Mouse (Mus musculus) lung, embryonic 16.5 days (tissue): Measurements from ENCODE around the gene Wbp2nl. TPM values are rescaled to one million over a fixed set of nuclear protein-coding genes. Genes with fewer than 3 reads are reported as not detected.
A peak's percentile ranks its signal among the peaks of the same experiment; 100 is the strongest.

ENCODE experiments used
- ATAC-seq: fragments of 200-750 bp; cut with Nextera tagmentation; 2 replicates; pipeline ENCODE4 v1.8.0; 2017; ENCODE audit warnings: low read depth, mild to moderate bottlenecking, moderate library complexity
- H3K27ac ChIP-seq: fragments of 300-500 bp; sonication (generic); 2 replicates; pipeline ENCODE4 v1.5.1; 2014; ENCODE audit warnings: mild to moderate bottlenecking, control low read depth, low read length
- H3K27me3 ChIP-seq: fragments of 300-500 bp; sonication (generic); 2 replicates; pipeline ENCODE4 v1.6.1; 2014; ENCODE audit warnings: low read depth, low read length, mixed read lengths; ENCODE audit not compliant: control insufficient read depth, insufficient read depth
- H3K36me3 ChIP-seq: fragments of 300-500 bp; sonication (generic); 2 replicates; pipeline ENCODE4 v1.6.1; 2014; ENCODE audit warnings: low read length; ENCODE audit not compliant: control insufficient read depth, insufficient read depth
- H3K4me1 ChIP-seq: fragments of 300-500 bp; sonication (generic); replicated peaks from 2 replicates; pipeline ENCODE4 v1.6.1; 2014; ENCODE audit warnings: low read length, mixed read lengths; ENCODE audit not compliant: control insufficient read depth, insufficient read depth
- H3K4me2 ChIP-seq: fragments of 300-500 bp; sonication (generic); 2 replicates; pipeline ENCODE4 v1.6.1; 2014; ENCODE audit warnings: low read depth, low read length, control low read depth
- H3K4me3 ChIP-seq: fragments of 300-500 bp; sonication (generic); 2 replicates; pipeline ENCODE4 v1.5.1; 2014; ENCODE audit warnings: mild to moderate bottlenecking, low read length, control low read depth
- H3K9ac ChIP-seq: fragments of 300-500 bp; sonication (generic); 2 replicates; pipeline ENCODE4 v1.6.1; 2014; ENCODE audit warnings: low read length, control low read depth
- H3K9me3 ChIP-seq: fragments of 300-500 bp; sonication (generic); 2 replicates; pipeline ENCODE4 v1.6.1; 2016; ENCODE audit warnings: low read length; ENCODE audit not compliant: control insufficient read depth
- WGBS: fragments of 180-500 bp; shearing (Covaris S2); extraction: QIAGEN DNeasy Blood & Tissue Kit; methylation state at CpG from one replicate; pipeline ENCODE4 v1.1.7; 2014; 5-methylcytosine and 5-hydroxymethylcytosine counted together
- polyA plus RNA-seq: library from polyadenylated mRNA; unstranded; fragments of >200 nt; fragmentation: Nextera tagmentation; extraction: Ambion mirVana; gene quantifications from 2 replicates; pipeline ENCODE4 v1.2.1, GENCODE M21; 2015

Gene Wbp2nl
- polyA plus RNA-seq, 1 experiment from 2014 or later = 0.38 TPM

- WGBS = 82% methylated on average over 4 of the region's 4 CpGs
- no peaks in the 10 kb centered on the region for H3K27me3 ChIP-seq
- peaks cover 19% of the 10 kb centered on the region for H3K4me1 ChIP-seq
- H3K9ac ChIP-seq = no peak overlapping the region
- no peaks in the 10 kb centered on the region for H3K9me3 ChIP-seq
- H3K4me3 ChIP-seq = no peak overlapping the region
- H3K4me2 ChIP-seq = no peak overlapping the region
- no peak for ATAC-seq
- no peak overlapping the region for H3K27ac ChIP-seq
- peaks cover 28% of the 10 kb centered on the region for H3K36me3 ChIP-seq
These were observed 51.6 kb downstream of the Wbp2nl start for GRCm38 (mm10) chr15:82350349-82350748.

DNA sequence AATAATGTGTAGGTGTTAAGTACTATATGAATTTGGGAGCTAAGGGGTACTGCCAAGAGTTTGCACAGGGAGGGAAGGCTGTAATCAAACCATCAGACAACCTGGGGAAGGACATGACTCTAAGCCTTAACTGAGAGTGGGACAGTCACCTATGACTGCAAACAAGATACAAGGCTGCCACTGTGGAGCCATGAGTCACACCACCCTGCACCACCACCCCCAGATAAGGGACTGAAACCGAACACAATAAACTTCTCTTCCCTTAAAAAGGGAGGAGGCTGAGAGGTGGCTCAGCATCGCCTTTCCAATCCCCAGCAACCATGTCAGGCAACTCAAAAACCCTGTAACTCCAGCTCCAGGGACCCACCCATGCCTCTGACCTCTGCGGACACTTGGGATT lies 52.7 kb downstream of the Wbp2nl start:
- H3K9ac ChIP-seq = no peak overlapping the region
- H3K9me3 ChIP-seq = no peaks in the 10 kb centered on the region
- WGBS = 76% methylated on average over 3 of the region's 3 CpGs
- ATAC-seq = no peak
- H3K27me3 ChIP-seq = no peaks in the 10 kb centered on the region
- H3K36me3 ChIP-seq = peaks cover 28% of the 10 kb centered on the region
- no peak overlapping the region for H3K4me3 ChIP-seq
- no peak overlapping the region for H3K4me2 ChIP-seq
- H3K27ac ChIP-seq = no peak overlapping the region
- peaks cover 19% of the 10 kb centered on the region for H3K4me1 ChIP-seq

DNA sequence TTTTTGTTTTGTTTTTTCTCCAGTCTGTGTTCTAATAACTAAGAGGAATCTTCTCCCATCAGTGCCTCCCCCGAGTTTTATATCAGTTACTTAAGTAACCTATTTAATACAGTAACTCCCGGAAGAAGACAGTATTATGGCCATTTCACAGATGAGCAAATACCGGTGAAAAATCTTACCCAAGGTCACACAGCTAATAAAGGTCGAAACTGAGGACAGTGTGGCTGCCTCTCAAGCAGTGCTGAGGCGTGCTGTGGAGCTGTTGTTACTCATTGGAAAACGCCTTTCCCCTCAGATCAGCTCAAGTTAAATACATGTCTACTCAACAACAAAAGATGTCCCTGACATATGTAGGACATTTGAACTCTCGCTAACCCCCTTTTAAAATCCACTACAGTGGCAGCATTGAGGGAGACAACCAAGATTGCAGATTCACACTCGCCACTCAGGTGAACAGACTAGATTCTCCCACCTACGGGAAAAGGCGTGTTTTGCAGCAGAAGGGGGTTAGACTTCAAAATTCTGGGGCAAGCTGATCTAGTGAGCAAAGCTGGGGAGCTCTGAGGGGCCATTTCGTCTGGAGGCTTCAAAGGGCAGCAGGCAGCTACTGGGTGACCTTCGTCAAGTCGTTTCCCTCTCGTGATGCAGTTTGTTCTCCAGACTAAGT lies 54.5 kb downstream of the Wbp2nl start:
- H3K4me3 ChIP-seq = peak overlapping the region; percentile 90
- 21% methylated on average over 14 of the region's 14 CpGs for WGBS
- peaks cover 10% of the 10 kb centered on the region for H3K4me1 ChIP-seq
- H3K27ac ChIP-seq = peak overlapping the region; percentile 67
- H3K9me3 ChIP-seq = no peaks in the 10 kb centered on the region
- H3K27me3 ChIP-seq = no peaks in the 10 kb centered on the region
- no peak for ATAC-seq
- peaks cover 26% of the 10 kb centered on the region for H3K36me3 ChIP-seq
- H3K9ac ChIP-seq = peak overlapping the region; percentile 97
- H3K4me2 ChIP-seq = peak overlapping the region; percentile 81

DNA sequence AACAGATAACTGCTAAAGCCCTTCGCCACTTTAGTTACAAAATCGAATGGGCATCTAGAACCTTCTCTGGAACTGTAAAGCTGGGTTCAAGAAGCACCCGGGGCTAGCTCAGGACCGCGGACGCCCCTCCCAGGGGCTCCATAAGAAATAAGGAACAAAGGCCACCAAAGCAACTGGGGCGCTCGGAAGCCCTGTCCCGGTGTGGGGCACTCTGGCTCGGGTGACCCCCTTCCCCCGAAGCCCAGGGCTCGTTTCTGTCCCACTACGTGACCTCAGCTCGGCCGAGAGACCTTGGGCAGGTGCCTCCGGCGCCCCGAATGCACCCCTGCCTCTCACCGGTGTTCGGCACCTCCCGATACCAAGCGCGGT lies 55.0 kb downstream of the Wbp2nl start:
- H3K9me3 ChIP-seq = no peaks in the 10 kb centered on the region
- H3K4me2 ChIP-seq = peak overlapping the region; percentile 81
- peak overlapping the region; percentile 67 for H3K27ac ChIP-seq
- peak overlapping the region; percentile 90 for H3K4me3 ChIP-seq
- peaks cover 22% of the 10 kb centered on the region for H3K36me3 ChIP-seq
- WGBS = under 1% methylated on average over 23 of the region's 23 CpGs
- peak overlapping the region; percentile 97 for H3K9ac ChIP-seq
- H3K27me3 ChIP-seq = no peaks in the 10 kb centered on the region
- H3K4me1 ChIP-seq = peaks cover 10% of the 10 kb centered on the region
- peak; percentile 17; the same call in 1 of the 2 replicates for ATAC-seq

GRCm38 (mm10) chr15:82354126-82354945 lies 55.6 kb downstream of the Wbp2nl start, which contains the start of gene Ndufa6:
Ndufa6 (minus strand) TSS chr15:82354322.
- H3K9ac ChIP-seq = peak within 1 kb of the TSS; percentile 97
- WGBS = under 1% methylated on average over 57 of the region's 57 CpGs
- H3K27ac ChIP-seq = peak within 1 kb of the TSS; percentile 95
- peaks cover 10% of the 10 kb centered on the region for H3K4me1 ChIP-seq
- H3K4me2 ChIP-seq = peak within 1 kb of the TSS; percentile 81
- peak; percentile 100 for ATAC-seq
- H3K36me3 ChIP-seq = peaks cover 16% of the 10 kb centered on the region
- no peaks in the 10 kb centered on the region for H3K27me3 ChIP-seq
- no peaks in the 10 kb centered on the region for H3K9me3 ChIP-seq
- peak within 1 kb of the TSS; percentile 90 for H3K4me3 ChIP-seq

DNA sequence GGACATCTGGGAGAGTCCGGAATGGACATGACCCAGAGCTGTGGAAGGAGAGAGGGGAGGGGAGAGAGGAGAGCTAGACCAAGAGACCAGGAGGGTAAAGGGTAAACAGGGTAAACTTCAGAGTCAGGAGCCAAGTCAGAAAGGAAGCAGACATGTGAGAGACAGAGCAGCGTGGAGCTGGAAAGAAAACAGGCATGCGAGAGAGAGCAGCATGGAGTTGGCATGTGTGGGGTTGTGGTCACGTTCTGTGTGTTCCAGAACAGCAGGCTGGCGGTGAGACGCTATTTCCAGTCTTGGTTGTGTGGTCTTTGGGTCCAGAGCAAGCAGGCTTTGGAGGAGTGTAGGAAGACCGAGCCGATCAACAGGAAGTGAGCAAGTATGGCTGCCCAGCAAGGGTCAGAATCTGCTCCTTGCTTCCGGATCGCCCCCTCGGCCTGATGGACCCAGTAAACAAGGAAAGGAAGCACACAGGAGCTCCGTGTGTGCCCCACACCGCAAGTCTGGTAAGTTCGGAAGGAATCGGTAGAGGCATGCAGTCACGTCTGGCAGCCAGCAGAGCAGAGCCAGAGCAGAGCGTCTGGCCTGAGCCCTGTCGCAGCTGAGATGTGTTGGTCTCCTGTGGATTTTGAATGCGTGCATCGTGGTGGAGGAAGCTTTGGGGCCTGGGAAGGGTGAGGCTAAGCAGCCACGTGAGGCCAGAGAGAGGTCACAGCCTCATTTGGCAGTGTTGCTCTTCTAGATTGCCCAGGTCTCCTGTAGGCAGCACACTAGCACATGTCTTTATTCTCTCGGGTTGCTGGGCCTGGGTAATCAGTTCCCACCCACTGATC lies 59.9 kb downstream of the Wbp2nl start:
- H3K9ac ChIP-seq = peak overlapping the region; percentile 25; the same call in 1 of the 2 replicates
- no peaks in the 10 kb centered on the region for H3K27me3 ChIP-seq
- WGBS = 52% methylated on average over 22 of the region's 22 CpGs
- H3K4me2 ChIP-seq = no peak overlapping the region
- H3K4me3 ChIP-seq = no peak overlapping the region
- no peaks in the 10 kb centered on the region for H3K36me3 ChIP-seq
- H3K9me3 ChIP-seq = no peaks in the 10 kb centered on the region
- no peak for ATAC-seq
- H3K4me1 ChIP-seq = peaks cover 5% of the 10 kb centered on the region; the same call in 1 of the 2 replicates
- H3K27ac ChIP-seq = no peak overlapping the region

DNA sequence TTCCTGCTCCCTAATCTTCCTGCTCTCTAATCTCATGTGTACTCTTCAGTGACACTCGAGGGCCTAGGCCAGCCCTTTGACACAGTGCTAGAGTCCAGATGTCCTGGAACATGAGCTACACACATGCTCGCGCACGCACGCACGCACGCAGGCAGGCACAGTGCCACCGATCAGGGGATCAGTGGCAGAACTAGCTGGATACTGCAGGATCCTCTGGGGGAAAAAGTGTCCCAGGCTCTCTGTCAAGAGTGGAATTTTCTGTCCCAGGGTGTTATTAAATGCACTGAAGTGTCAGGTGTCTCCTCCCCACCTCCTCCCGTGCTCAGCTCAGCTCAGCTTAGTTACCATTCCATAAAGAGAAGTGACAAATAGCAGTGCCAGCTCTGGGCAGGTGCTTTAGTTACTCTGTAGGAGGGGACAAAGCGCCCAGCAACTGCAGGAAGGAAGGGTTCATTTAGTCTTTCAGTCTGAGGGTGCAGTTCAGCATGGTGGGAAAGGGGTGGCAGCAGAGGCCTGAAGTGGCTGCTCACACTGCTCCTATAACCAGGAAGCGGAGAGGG lies 62.8 kb downstream of the Wbp2nl start:
- peak; percentile 79 for ATAC-seq
- WGBS = 67% methylated on average over 11 of the region's 11 CpGs
- H3K4me1 ChIP-seq = 0 out of 2 replicates have a peak, but pooled peaks cover 2% of the 10 kb centered on the region
- H3K27ac ChIP-seq = peak overlapping the region; percentile 30; the same call in 1 of the 2 replicates
- no peaks in the 10 kb centered on the region for H3K9me3 ChIP-seq
- H3K4me3 ChIP-seq = no peak overlapping the region
- H3K36me3 ChIP-seq = no peaks in the 10 kb centered on the region
- no peaks in the 10 kb centered on the region for H3K27me3 ChIP-seq
- H3K4me2 ChIP-seq = no peak overlapping the region
- H3K9ac ChIP-seq = no peak overlapping the region

- WGBS = 69% methylated on average over 3 of the region's 4 CpGs
These were observed 63.5 kb downstream of the Wbp2nl start for GRCm38 (mm10) chr15:82362234-82362633.

More at GRCm38 (mm10) chr15:82362234-82362633, 63.5 kb downstream of the Wbp2nl start:
- H3K27me3 ChIP-seq = no peaks in the 10 kb centered on the region
- no peak overlapping the region for H3K9ac ChIP-seq
- H3K4me3 ChIP-seq = no peak overlapping the region
- peak; percentile 41; the same call in 1 of the 2 replicates for ATAC-seq
- H3K36me3 ChIP-seq = no peaks in the 10 kb centered on the region
- no peaks in the 10 kb centered on the region for H3K9me3 ChIP-seq
- H3K4me2 ChIP-seq = no peak overlapping the region
- H3K27ac ChIP-seq = no peak overlapping the region
- H3K4me1 ChIP-seq = 0 out of 2 replicates have a peak, but pooled peaks cover 2% of the 10 kb centered on the region
